Mouse (Mus musculus): ENCODE measurements around the gene Wnt10b.

DNA sequence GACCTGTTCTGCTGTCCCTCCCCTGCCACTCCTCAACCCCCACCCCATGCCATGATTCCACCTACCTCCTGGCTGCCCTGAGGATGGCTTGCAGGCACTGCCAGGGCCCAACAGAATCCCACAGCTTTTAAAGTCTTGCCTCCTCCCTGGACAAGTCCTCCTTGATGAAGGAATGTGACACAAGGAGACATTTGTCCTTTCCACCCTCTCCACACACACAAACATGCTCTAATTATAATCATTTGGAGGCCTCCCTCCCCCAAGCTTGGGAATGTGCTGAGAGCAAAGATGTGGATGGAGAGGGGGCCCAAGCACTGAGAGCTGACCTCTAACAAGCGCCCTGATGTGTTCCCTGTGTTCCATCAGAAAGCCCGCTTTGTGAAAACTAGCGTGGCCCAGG is 31.4 kb upstream of the Wnt10b start, which contains the start of gene Ddn:
- no peak for TF ChIP-seq GATA1 (IDR thresholded peaks at IDR 0.05; ENCODE audit: borderline replicate concordance, low read length)
- TF ChIP-seq FLI1 (IDR thresholded peaks at IDR 0.05; ENCODE audit: low read length): no peak
